Mouse (Mus musculus) layer of hippocampus, postnatal 14 days (tissue): ENCODE results near the gene Padi4. TPM values are rescaled to one million over a fixed set of nuclear protein-coding genes. Genes with fewer than 3 reads are reported as not detected.

Experiments
- DNase-seq, 2 experiments: peaks; one replicate each; pipeline ENCODE4 v3.0.0; 2021 to 2022; ENCODE audit warnings: low spot score in 2 of 2, mixed read lengths in 1 of 2
- total RNA-seq, 2 experiments: library from RNA; stranded (reverse); gene quantifications; 2 replicates each; pipeline ENCODE4 v1.2.3; 2021

Padi4 gene
- total RNA-seq, 2 experiments from 2014 or later, result not detected

- DNase-seq, result peak; percentile 43 to 62
These were observed 14.9 kb upstream of the Padi4 start for GRCm38 (mm10) chr4:140788983-140789382.

- DNase-seq, result no peak
These were observed 14.2 kb upstream of the Padi4 start for GRCm38 (mm10) chr4:140788264-140788663.

GRCm38 (mm10) chr4:140787414-140787813, 13.4 kb upstream of the Padi4 start:
- no peak for DNase-seq

- DNase-seq, result no peak
These were observed 11.2 kb upstream of the Padi4 start for GRCm38 (mm10) chr4:140785217-140785616.

GRCm38 (mm10) chr4:140784292-140784945, 10.4 kb upstream of the Padi4 start:
- DNase-seq, result no peak

GRCm38 (mm10) chr4:140782821-140783220, 8.8 kb upstream of the Padi4 start:
- no peak for DNase-seq

GRCm38 (mm10) chr4:140780507-140780906, 6.5 kb upstream of the Padi4 start:
- no peak for DNase-seq

GRCm38 (mm10) chr4:140779803-140780397, 5.9 kb upstream of the Padi4 start:
- no peak for DNase-seq

- DNase-seq, result no peak
These were observed 2.6 kb upstream of the Padi4 start for GRCm38 (mm10) chr4:140776623-140777022.

- no peak for DNase-seq
These were observed 1.8 kb upstream of the Padi4 start for GRCm38 (mm10) chr4:140775876-140776275.

GRCm38 (mm10) chr4:140774893-140775292, 857 bp upstream of the Padi4 start:
- DNase-seq, result no peak

GRCm38 (mm10) chr4:140771091-140771490, 2.9 kb downstream of the Padi4 start:
- no peak for DNase-seq

- DNase-seq, result no peak
These were observed 3.6 kb downstream of the Padi4 start for GRCm38 (mm10) chr4:140770433-140770832.

GRCm38 (mm10) chr4:140768973-140769372, 5.1 kb downstream of the Padi4 start:
- DNase-seq, result no peak

- no peak for DNase-seq
These were observed 8.1 kb downstream of the Padi4 start for GRCm38 (mm10) chr4:140765936-140766335.

GRCm38 (mm10) chr4:140763158-140763557, 10.9 kb downstream of the Padi4 start:
- DNase-seq, result no peak

- DNase-seq, result no peak
These were observed 12.4 kb downstream of the Padi4 start for GRCm38 (mm10) chr4:140761601-140762000.

GRCm38 (mm10) chr4:140755811-140756210, 18.2 kb downstream of the Padi4 start:
- DNase-seq, result no peak

- DNase-seq, result no peak
These were observed 20.7 kb downstream of the Padi4 start for GRCm38 (mm10) chr4:140753366-140753765.

- DNase-seq, result no peak
These were observed 23.7 kb downstream of the Padi4 start for GRCm38 (mm10) chr4:140750328-140750727.

GRCm38 (mm10) chr4:140747978-140748377, 26.1 kb downstream of the Padi4 start:
- DNase-seq, result no peak

- peak; percentile 18 to 58 for DNase-seq
These were observed 29.4 kb downstream of the Padi4 start for GRCm38 (mm10) chr4:140744654-140745053.

- DNase-seq, result no peak
These were observed 30.9 kb downstream of the Padi4 start for GRCm38 (mm10) chr4:140743086-140743485.
